Comparison of ENCODE assay signal across 12 mouse cellular contexts in genomic region chr10:67482268-67482667, GRCm38 (mm10). TPM values are rescaled to one million over a fixed set of nuclear protein-coding genes. Genes with fewer than 3 reads are reported as not detected.
DNase-seq lines count a peak whose midpoint lies in the region; ATAC-seq lines count a peak whose summit lies in the region.
"Had no signal": no experiment of that assay in that cellular context is flagged by ENCODE, and none has a peak within 500 bp of the region (broad histone marks: within the 10 kb centered on the region; RNA-seq: fewer than 3 reads in every experiment).

No protein-coding gene starts in this region.

- peaks cover 4% of the 10 kb centered on the region; the same call in 1 of the 2 replicates for H3K4me1 ChIP-seq in forebrain, embryonic 15.5 days
- H3K4me1 ChIP-seq in forebrain, embryonic 12.5 days: no peaks in the 10 kb centered on the region; the same call in 1 of the 2 replicates
- H3K4me1 ChIP-seq: heart, embryonic 15.5 days had no signal

- H3K27me3 ChIP-seq in forebrain, embryonic 15.5 days: no peaks in the 10 kb centered on the region
- H3K27me3 ChIP-seq in forebrain, embryonic 12.5 days: no peaks in the 10 kb centered on the region
- H3K27me3 ChIP-seq: heart, embryonic 15.5 days; Patski had no signal

- peak; percentile 49 to 57 for DNase-seq in cerebellum, postnatal 10 days
- DNase-seq in layer of hippocampus, adult 9-10 months (ENCODE audit: low spot score): peak; percentile 44
- DNase-seq in right cerebral cortex, adult 2 months (ENCODE audit: low spot score in 2 of 2): peak; percentile 73 to 80
- DNase-seq in embryo, embryonic 10 days (ENCODE audit: low spot score): no peak
- DNase-seq in lung, postnatal 10 days: no peak
- DNase-seq in urinary bladder, postnatal 4 days (ENCODE audit: low spot score in 2 of 2): no peak

- H3K9me3 ChIP-seq in forebrain, embryonic 15.5 days: no peaks in the 10 kb centered on the region
- H3K9me3 ChIP-seq in forebrain, embryonic 12.5 days: 0 out of 2 replicates have a peak, but pooled peaks cover 8% of the 10 kb centered on the region
- H3K9me3 ChIP-seq: heart, embryonic 15.5 days had no signal

- H3K4me3 ChIP-seq in forebrain, embryonic 15.5 days: no peak overlapping the region
- no peak overlapping the region for H3K4me3 ChIP-seq in forebrain, embryonic 12.5 days (replicated peaks)
- H3K4me3 ChIP-seq: erythroblast, embryonic 14.5 days; heart, embryonic 15.5 days had no signal

- 47% methylated on average over 14 of the region's 14 CpGs for WGBS in forebrain, embryonic 15.5 days
- 67% methylated on average over 14 of the region's 14 CpGs for WGBS in forebrain, embryonic 12.5 days

- H3K9ac ChIP-seq in forebrain, embryonic 15.5 days (replicated peaks): no peak overlapping the region
- H3K9ac ChIP-seq in forebrain, embryonic 12.5 days: no peak overlapping the region
- H3K9ac ChIP-seq: heart, embryonic 15.5 days had no signal

- H3K4me2 ChIP-seq in forebrain, embryonic 15.5 days (replicated peaks): no peak overlapping the region
- H3K4me2 ChIP-seq in forebrain, embryonic 12.5 days: no peak overlapping the region
- H3K4me2 ChIP-seq: heart, embryonic 15.5 days had no signal

- ATAC-seq in forebrain, embryonic 15.5 days (replicated peaks): peak; percentile 90
- no peak for ATAC-seq in forebrain, embryonic 12.5 days (ENCODE audit: low FRiP score)
- ATAC-seq: intestine, postnatal 0 days; Patski had no signal

- no peaks in the 10 kb centered on the region for H3K36me3 ChIP-seq in forebrain, embryonic 15.5 days
- no peaks in the 10 kb centered on the region for H3K36me3 ChIP-seq in forebrain, embryonic 12.5 days (replicated peaks)
- H3K36me3 ChIP-seq: heart, embryonic 15.5 days had no signal

- peak overlapping the region; percentile 73 for H3K27ac ChIP-seq in forebrain, embryonic 15.5 days (replicated peaks)
- no peak overlapping the region for H3K27ac ChIP-seq in forebrain, embryonic 12.5 days
- H3K27ac ChIP-seq: heart, embryonic 15.5 days had no signal

RNA-seq across cellular contexts. Expression of gene Egr2, which starts 53.0 kb away (rescaled TPM):
- 0.29 TPM in 2 replicates for polyA plus RNA-seq in forebrain, embryonic 15.5 days (2015; fragmentation: Nextera tagmentation; extraction: Ambion mirVana)
- 0.20 and 0.37 TPM in 2 replicates for polyA plus RNA-seq in forebrain, embryonic 12.5 days (2016; fragmentation: Nextera tagmentation; extraction: Ambion mirVana)
- polyA plus RNA-seq: erythroblast, embryonic 14.5 days had no signal

Comparison
In these comparisons a context has a peak if more than half of its experiments do, and no peak if none do; other contexts are left out.
1. DNase-seq: peak in cerebellum, postnatal 10 days (2 of 2), layer of hippocampus, adult 9-10 months (single experiment) and right cerebral cortex, adult 2 months (2 of 2); none in embryo, embryonic 10 days (single experiment), lung, postnatal 10 days (single experiment) and urinary bladder, postnatal 4 days (0 of 2).